Mouse (Mus musculus) embryonic facial prominence, embryonic 15.5 days (tissue): Measurements from ENCODE around the gene Sod1. TPM values are rescaled to one million over a fixed set of nuclear protein-coding genes. Genes with fewer than 3 reads are reported as not detected.
"Not testable (repeated sequence)": the region's sequence is repeated elsewhere in the genome, so short reads cannot be mapped to it uniquely, and the experiment has no call there.

Experiments used
- ATAC-seq: fragments of 200-750 bp; cut with Nextera tagmentation; 2 replicates; pipeline ENCODE4 v1.8.0; 2017; ENCODE audit warnings: low read depth, moderate TSS enrichment; ENCODE audit not compliant: insufficient number of reproducible peaks, low FRiP score, low TSS enrichment
- H3K27ac ChIP-seq: fragments of 300-500 bp; sonication (generic); replicated peaks from 2 replicates; pipeline ENCODE4 v1.5.1; 2015; ENCODE audit warnings: mild to moderate bottlenecking, inconsistent platforms
- H3K27me3 ChIP-seq: fragments of 300-500 bp; sonication (generic); 2 replicates; pipeline ENCODE4 v1.6.1; 2015; ENCODE audit warnings: inconsistent platforms
- H3K36me3 ChIP-seq: fragments of 300-500 bp; sonication (generic); 2 replicates; pipeline ENCODE4 v1.6.1; 2015; ENCODE audit warnings: mild to moderate bottlenecking, inconsistent platforms
- H3K4me1 ChIP-seq: fragments of 300-500 bp; sonication (generic); 2 replicates; pipeline ENCODE4 v1.6.1; 2015; ENCODE audit warnings: inconsistent platforms
- H3K4me2 ChIP-seq: fragments of 300-500 bp; sonication (generic); replicated peaks from 2 replicates; pipeline ENCODE4 v1.6.1; 2015; ENCODE audit warnings: mild to moderate bottlenecking, inconsistent platforms
- H3K4me3 ChIP-seq: fragments of 300-500 bp; sonication (generic); replicated peaks from 2 replicates; pipeline ENCODE4 v1.5.1; 2015; ENCODE audit warnings: mild to moderate bottlenecking, inconsistent platforms
- H3K9ac ChIP-seq: fragments of 300-500 bp; sonication (generic); 2 replicates; pipeline ENCODE4 v1.6.1; 2015; ENCODE audit warnings: inconsistent platforms
- H3K9me3 ChIP-seq: fragments of 300-500 bp; sonication (generic); replicated peaks from 2 replicates; pipeline ENCODE4 v1.6.1; 2016; ENCODE audit warnings: inconsistent platforms
- WGBS: fragments of 180-500 bp; shearing (Covaris S2); methylation state at CpG from one replicate; pipeline ENCODE4 v1.1.7; 2015; 5-methylcytosine and 5-hydroxymethylcytosine counted together
- polyA plus RNA-seq: library from polyadenylated mRNA; unstranded; fragments of >200 nt; fragmentation: Nextera tagmentation; extraction: Ambion mirVana; gene quantifications from 2 replicates; pipeline ENCODE4 v1.2.1, GENCODE M21; 2015

Gene Sod1
- polyA plus RNA-seq, 1 experiment from 2014 or later, result 973 TPM

- H3K4me3 ChIP-seq, result no peak overlapping the region
- peaks cover 25% of the 10 kb centered on the region for H3K36me3 ChIP-seq
- no peak overlapping the region for H3K9ac ChIP-seq
- whole genome bisulfite sequencing, result 87% methylated on average over 7 of the region's 7 CpGs
- ATAC-seq, result no peak
- no peaks in the 10 kb centered on the region for H3K9me3 ChIP-seq
- H3K27ac ChIP-seq, result no peak overlapping the region
- H3K4me2 ChIP-seq, result no peak overlapping the region
- H3K27me3 ChIP-seq, result no peaks in the 10 kb centered on the region
- no peaks in the 10 kb centered on the region for H3K4me1 ChIP-seq
Observed at GRCm38 (mm10) chr16:90231302-90231701, 10.7 kb downstream of the Sod1 start.

DNA sequence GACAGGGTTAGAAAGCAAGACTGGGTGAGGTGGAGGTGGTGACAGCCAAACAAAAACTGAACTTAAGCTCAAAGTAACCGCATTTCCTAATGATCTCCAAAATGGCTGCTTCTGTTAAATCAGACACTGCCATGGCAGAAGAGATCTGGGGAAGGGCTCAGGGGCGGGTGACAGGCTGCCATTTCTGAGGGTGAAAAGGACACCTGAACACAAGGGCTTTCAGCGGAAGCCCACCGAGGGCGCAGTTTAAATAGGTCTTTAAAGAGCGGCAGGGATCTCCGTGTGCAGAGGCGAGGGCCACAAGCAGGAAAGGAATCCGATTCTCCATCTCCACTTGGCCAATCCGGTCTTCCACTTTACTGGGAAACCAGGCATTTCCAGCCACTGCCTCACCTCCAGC lies 13.1 kb downstream of the Sod1 start:
- no peaks in the 10 kb centered on the region for H3K9me3 ChIP-seq
- no peak for ATAC-seq
- no peak overlapping the region for H3K9ac ChIP-seq
- WGBS, result 93% methylated on average over 10 of the region's 10 CpGs
- no peak overlapping the region for H3K4me3 ChIP-seq
- no peak overlapping the region for H3K27ac ChIP-seq
- H3K36me3 ChIP-seq, result peaks cover 11% of the 10 kb centered on the region; the same call in 1 of the 2 replicates
- no peaks in the 10 kb centered on the region for H3K4me1 ChIP-seq
- no peak overlapping the region for H3K4me2 ChIP-seq
- no peaks in the 10 kb centered on the region for H3K27me3 ChIP-seq

DNA sequence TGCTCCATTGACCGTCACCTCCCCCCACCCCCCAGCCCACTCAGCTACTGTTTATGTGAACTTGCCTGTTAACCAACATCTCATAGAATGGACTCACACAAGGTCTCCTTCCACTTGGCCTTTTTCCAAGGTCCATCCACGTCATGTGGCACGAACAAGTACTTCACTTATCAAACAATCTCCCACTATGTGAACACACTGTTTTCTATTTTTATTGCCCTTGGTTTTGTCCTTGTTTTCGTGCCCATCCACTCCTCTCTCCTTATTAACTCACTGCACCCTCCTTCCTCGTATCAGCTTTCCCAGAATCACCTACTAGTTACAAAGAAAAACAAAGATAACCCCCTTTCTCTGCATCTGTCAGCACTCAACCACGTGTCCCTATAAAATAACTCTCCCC lies 14.1 kb downstream of the Sod1 start:
- Histone ChIP-seq H3K27me3 (no peaks in the 10 kb centered on the region), H3K27ac (no peak overlapping the region), H3K4me2 (no peak overlapping the region), H3K9me3 (no peaks in the 10 kb centered on the region), H3K9ac (no peak overlapping the region), H3K4me3 (no peak overlapping the region), H3K4me1 (no peaks in the 10 kb centered on the region), H3K36me3 (peaks cover 12% of the 10 kb centered on the region)
- WGBS, result 82% methylated on average over 6 of the region's 6 CpGs
- ATAC-seq, result no peak

GRCm38 (mm10) chr16:90235188-90235587 lies 14.6 kb downstream of the Sod1 start:
- H3K9ac ChIP-seq, result no peak overlapping the region
- H3K36me3 ChIP-seq, result peaks cover 13% of the 10 kb centered on the region; the same call in 1 of the 2 replicates
- H3K27ac ChIP-seq, result no peak overlapping the region
- H3K27me3 ChIP-seq, result no peaks in the 10 kb centered on the region
- no peak for ATAC-seq
- no peak overlapping the region for H3K4me2 ChIP-seq
- H3K4me3 ChIP-seq, result no peak overlapping the region
- no peaks in the 10 kb centered on the region for H3K4me1 ChIP-seq
- WGBS, result 88% methylated on average over 3 of the region's 3 CpGs
- no peaks in the 10 kb centered on the region for H3K9me3 ChIP-seq

GRCm38 (mm10) chr16:90239128-90239746 lies 18.7 kb downstream of the Sod1 start:
- ATAC-seq, result no peak
- H3K36me3 ChIP-seq, result peaks cover 48% of the 10 kb centered on the region
- no peaks in the 10 kb centered on the region for H3K27me3 ChIP-seq
- H3K4me1 ChIP-seq, result no peaks in the 10 kb centered on the region
- H3K27ac ChIP-seq, result no peak overlapping the region
- H3K4me2 ChIP-seq, result no peak overlapping the region
- no peak overlapping the region for H3K4me3 ChIP-seq
- WGBS, result 87% methylated on average over 6 of the region's 6 CpGs
- H3K9me3 ChIP-seq, result no peaks in the 10 kb centered on the region
- no peak overlapping the region for H3K9ac ChIP-seq

GRCm38 (mm10) chr16:90241875-90242274 lies 21.3 kb downstream of the Sod1 start:
- H3K9me3 ChIP-seq, result no peaks in the 10 kb centered on the region
- H3K9ac ChIP-seq, result no peak overlapping the region
- no peak overlapping the region for H3K27ac ChIP-seq
- 79% methylated on average over 4 of the region's 4 CpGs for whole genome bisulfite sequencing
- H3K4me3 ChIP-seq, result no peak overlapping the region
- no peaks in the 10 kb centered on the region for H3K27me3 ChIP-seq
- H3K4me1 ChIP-seq, result no peaks in the 10 kb centered on the region
- H3K36me3 ChIP-seq, result peaks cover 70% of the 10 kb centered on the region
- ATAC-seq, result no peak
- H3K4me2 ChIP-seq, result no peak overlapping the region

DNA sequence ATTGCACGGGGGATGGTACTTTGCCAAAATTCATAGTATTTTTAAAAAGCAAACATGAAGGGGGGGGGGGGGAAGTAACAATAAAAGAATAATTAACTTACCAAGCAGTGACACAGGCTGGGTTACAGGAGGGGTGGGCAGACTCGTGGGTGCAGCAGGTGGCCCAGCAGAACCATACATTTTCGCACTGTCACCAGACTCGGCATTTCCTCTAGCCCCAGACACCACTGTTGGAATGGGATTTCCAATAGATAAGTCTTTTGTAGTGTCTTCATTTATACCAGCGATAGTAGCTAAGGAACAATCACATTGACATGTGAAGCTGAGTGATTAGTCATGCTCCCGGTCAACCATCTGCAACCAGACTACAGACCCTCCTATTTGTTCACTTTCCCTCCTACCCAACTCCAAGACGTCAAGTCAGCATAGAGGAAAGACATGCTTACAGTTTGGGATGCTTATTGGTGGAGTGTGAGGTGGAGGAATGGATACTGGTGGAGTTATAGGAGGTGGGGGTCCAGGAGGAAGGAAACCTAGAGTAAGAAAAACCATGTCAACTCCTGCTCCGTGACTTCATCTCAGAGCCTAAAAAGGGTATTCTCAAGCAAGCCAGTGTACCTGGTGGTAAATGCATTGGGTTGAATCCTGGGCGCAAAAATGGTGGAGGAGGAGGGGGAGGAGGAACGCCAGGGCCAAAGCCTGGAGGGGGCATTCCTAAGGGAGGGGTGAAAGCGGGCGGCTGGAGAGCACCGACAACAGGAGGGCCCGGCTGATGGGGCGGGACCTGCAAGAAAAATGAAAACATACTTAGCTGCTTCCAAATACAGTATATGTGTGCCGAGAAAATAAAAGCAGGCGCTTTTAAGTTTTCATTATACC lies 22.1 kb downstream of the Sod1 start:
- ATAC-seq, result no peak
- Histone ChIP-seq H3K36me3 (peaks cover 78% of the 10 kb centered on the region), H3K4me3 (no peak overlapping the region), H3K9me3 (no peaks in the 10 kb centered on the region), H3K4me1 (no peaks in the 10 kb centered on the region), H3K4me2 (no peak overlapping the region), H3K27me3 (no peaks in the 10 kb centered on the region), H3K27ac (no peak overlapping the region), H3K9ac (no peak overlapping the region)
- WGBS, result 65% methylated on average over 17 of the region's 17 CpGs

DNA sequence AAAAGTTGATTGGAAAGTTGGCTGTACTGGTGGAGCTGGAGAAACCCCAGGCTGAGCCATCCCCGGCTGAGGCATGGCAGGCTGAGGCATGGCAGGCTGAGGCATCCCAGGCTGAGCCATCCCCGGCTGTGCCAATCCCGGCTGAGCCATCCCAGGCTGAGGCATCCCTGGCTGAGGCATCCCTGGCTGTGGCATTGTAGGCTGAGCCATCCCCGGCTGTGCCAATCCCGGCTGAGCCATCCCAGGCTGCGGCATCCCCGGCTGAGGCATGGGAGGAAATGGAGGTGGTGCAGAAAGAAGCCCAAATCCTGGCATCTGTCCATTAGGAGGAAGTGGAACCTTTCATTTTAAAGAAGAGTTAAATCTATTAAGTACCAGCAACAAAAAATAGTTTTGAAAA lies 29.5 kb downstream of the Sod1 start:
- no peak overlapping the region for H3K9ac ChIP-seq
- no peaks in the 10 kb centered on the region for H3K27me3 ChIP-seq
- H3K4me3 ChIP-seq, result no peak overlapping the region
- no peaks in the 10 kb centered on the region for H3K4me1 ChIP-seq
- 94% methylated on average over 7 of the region's 7 CpGs for WGBS
- no peak overlapping the region for H3K27ac ChIP-seq
- peaks cover 80% of the 10 kb centered on the region for H3K36me3 ChIP-seq
- no peak for ATAC-seq
- no peaks in the 10 kb centered on the region for H3K9me3 ChIP-seq
- no peak overlapping the region for H3K4me2 ChIP-seq

GRCm38 (mm10) chr16:90251256-90251655 lies 30.7 kb downstream of the Sod1 start:
- not testable (repeated sequence) for H3K4me3 ChIP-seq, ATAC-seq, H3K27me3 ChIP-seq, H3K4me1 ChIP-seq, H3K27ac ChIP-seq, H3K4me2 ChIP-seq, H3K9me3 ChIP-seq, H3K9ac ChIP-seq
- peaks cover 74% of the 10 kb centered on the region for H3K36me3 ChIP-seq
- 85% methylated on average over 3 of the region's 3 CpGs for WGBS

GRCm38 (mm10) chr16:90252521-90252920 lies 32.0 kb downstream of the Sod1 start:
- no peak overlapping the region for H3K4me2 ChIP-seq
- H3K36me3 ChIP-seq, result peaks cover 76% of the 10 kb centered on the region
- no peaks in the 10 kb centered on the region for H3K27me3 ChIP-seq
- H3K4me3 ChIP-seq, result no peak overlapping the region
- no peaks in the 10 kb centered on the region for H3K9me3 ChIP-seq
- no peaks in the 10 kb centered on the region for H3K4me1 ChIP-seq
- no peak for ATAC-seq
- WGBS, result 90% methylated on average over 2 of the region's 2 CpGs
- no peak overlapping the region for H3K9ac ChIP-seq
- H3K27ac ChIP-seq, result no peak overlapping the region

DNA sequence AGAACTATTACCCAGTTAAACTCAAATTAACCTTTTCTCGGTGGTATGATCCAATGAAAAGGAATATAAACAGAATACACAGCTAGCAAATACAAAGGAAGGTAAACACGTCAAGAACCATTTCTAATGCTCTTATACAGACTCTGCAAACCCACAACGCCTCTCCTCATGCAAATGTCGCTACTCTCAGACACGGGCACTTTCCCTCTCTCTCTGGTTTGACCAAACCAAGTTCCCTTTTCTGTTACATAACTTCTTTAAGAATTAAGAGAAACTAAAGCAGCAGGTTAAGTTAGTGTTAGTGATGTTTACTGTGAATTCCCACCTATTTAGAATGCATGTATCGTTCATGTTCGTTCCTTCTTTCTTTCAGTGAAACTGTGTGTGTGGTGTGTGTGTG lies 38.4 kb downstream of the Sod1 start:
- no peak overlapping the region for H3K27ac ChIP-seq
- H3K4me3 ChIP-seq, result no peak overlapping the region
- WGBS, result 87% methylated on average over 7 of the region's 7 CpGs
- no peaks in the 10 kb centered on the region for H3K27me3 ChIP-seq
- H3K4me1 ChIP-seq, result no peaks in the 10 kb centered on the region
- peaks cover 60% of the 10 kb centered on the region for H3K36me3 ChIP-seq
- no peaks in the 10 kb centered on the region for H3K9me3 ChIP-seq
- H3K4me2 ChIP-seq, result no peak overlapping the region
- H3K9ac ChIP-seq, result no peak overlapping the region
- ATAC-seq, result no peak
